ENCODE assay signal across 8 mouse cellular contexts in genomic region chr9:122085055-122085454, GRCm38 (mm10). TPM values are rescaled to one million over a fixed set of nuclear protein-coding genes. Genes with fewer than 3 reads are reported as not detected.
A peak's percentile ranks its signal among the peaks of the same experiment; 100 is the strongest.
DNase-seq lines count a peak whose midpoint lies in the region; ATAC-seq and TF ChIP-seq lines count a peak whose summit lies in the region.

No protein-coding gene starts in this region.

- DNase-seq in embryonic facial prominence, embryonic 10.5 days (ENCODE audit: low spot score): no peak
- peak; percentile 17 for DNase-seq in testis, postnatal 14 days (ENCODE audit: low spot score)
- DNase-seq in testis, postnatal 10 days (ENCODE audit: low spot score): no peak
- DNase-seq in kidney, postnatal 0 days (ENCODE audit: low spot score): peak; percentile 76
- DNase-seq in ovary, postnatal 14 days (ENCODE audit: low spot score): peak; percentile 21
- DNase-seq in left cerebral cortex, adult 18-20 months (ENCODE audit: low spot score in 2 of 2): no peak
- DNase-seq in spleen, postnatal 10 days (ENCODE audit: low spot score in 2 of 2): no peak

- no peaks in the 10 kb centered on the region for H3K4me1 ChIP-seq in embryonic facial prominence, embryonic 12.5 days
- H3K4me1 ChIP-seq in embryonic facial prominence, embryonic 10.5 days: peaks cover 6% of the 10 kb centered on the region
- peaks cover 13% of the 10 kb centered on the region for H3K4me1 ChIP-seq in kidney, postnatal 0 days (replicated peaks; ENCODE audit: insufficient read depth, low read length)

- H3K27me3 ChIP-seq in embryonic facial prominence, embryonic 12.5 days: no peaks in the 10 kb centered on the region
- H3K27me3 ChIP-seq in embryonic facial prominence, embryonic 10.5 days (replicated peaks; ENCODE audit: low read depth, poor library complexity, severe bottlenecking): no peaks in the 10 kb centered on the region
- no peaks in the 10 kb centered on the region for H3K27me3 ChIP-seq in kidney, postnatal 0 days (ENCODE audit: insufficient read depth, low read length)

- no peak overlapping the region for H3K4me3 ChIP-seq in embryonic facial prominence, embryonic 12.5 days
- H3K4me3 ChIP-seq in embryonic facial prominence, embryonic 10.5 days: no peak overlapping the region
- H3K4me3 ChIP-seq in kidney, postnatal 0 days (replicated peaks; ENCODE audit: low read depth, low read length): no peak overlapping the region

- TF ChIP-seq CTCF in kidney, postnatal 0 days (IDR thresholded peaks at IDR 0.05; ENCODE audit: low read depth): no peak

- no peaks in the 10 kb centered on the region for H3K36me3 ChIP-seq in embryonic facial prominence, embryonic 12.5 days
- no peaks in the 10 kb centered on the region for H3K36me3 ChIP-seq in embryonic facial prominence, embryonic 10.5 days (replicated peaks)
- no peaks in the 10 kb centered on the region for H3K36me3 ChIP-seq in kidney, postnatal 0 days (ENCODE audit: insufficient read depth, low read length)

- no peaks in the 10 kb centered on the region for H3K9me3 ChIP-seq in embryonic facial prominence, embryonic 12.5 days
- no peaks in the 10 kb centered on the region for H3K9me3 ChIP-seq in embryonic facial prominence, embryonic 10.5 days
- H3K9me3 ChIP-seq in kidney, postnatal 0 days (replicated peaks; ENCODE audit: low read length): no peaks in the 10 kb centered on the region

- WGBS in embryonic facial prominence, embryonic 12.5 days: 42% methylated on average over 6 of the region's 6 CpGs
- WGBS in embryonic facial prominence, embryonic 10.5 days: 55% methylated on average over 6 of the region's 6 CpGs
- 9% methylated on average over 6 of the region's 6 CpGs for WGBS in kidney, postnatal 0 days

- no peak overlapping the region for H3K4me2 ChIP-seq in embryonic facial prominence, embryonic 12.5 days (replicated peaks)
- H3K4me2 ChIP-seq in kidney, postnatal 0 days (ENCODE audit: low read length): no peak overlapping the region

- H3K9ac ChIP-seq in embryonic facial prominence, embryonic 12.5 days: no peak overlapping the region
- H3K9ac ChIP-seq in kidney, postnatal 0 days (ENCODE audit: low read depth, low read length): no peak overlapping the region

- no peak for ATAC-seq in embryonic facial prominence, embryonic 12.5 days (ENCODE audit: insufficient number of reproducible peaks, insufficient read depth, low FRiP score, low TSS enrichment)
- no peak for ATAC-seq in kidney, postnatal 0 days (replicated peaks; ENCODE audit: low FRiP score, low read depth)

- 0 out of 2 replicates have a peak overlapping the region, but pooled peaks have one; percentile 12 for H3K27ac ChIP-seq in embryonic facial prominence, embryonic 12.5 days
- no peak overlapping the region for H3K27ac ChIP-seq in embryonic facial prominence, embryonic 10.5 days (replicated peaks)
- H3K27ac ChIP-seq in kidney, postnatal 0 days: peak overlapping the region; percentile 81

RNA-seq across cellular contexts. Expression of gene Snrk, which starts 32.0 kb away (rescaled TPM):
- 53.0 and 57.6 TPM in 2 replicates for polyA plus RNA-seq in embryonic facial prominence, embryonic 12.5 days (2016; fragmentation: Nextera tagmentation; extraction: Ambion mirVana)
- polyA plus RNA-seq in embryonic facial prominence, embryonic 10.5 days (2016; fragmentation: Nextera tagmentation; extraction: Ambion mirVana): 33.2 and 34.8 TPM in 2 replicates
- 51.3 and 51.6 TPM in 2 replicates for polyA plus RNA-seq in kidney, postnatal 0 days (2015; fragmentation: Nextera tagmentation; extraction: Ambion mirVana)
- 100 to 1,000 TPM; 120 to 122 TPM for total RNA-seq in left cerebral cortex, adult 18-20 months (2021)

Comparison
In these comparisons a context has a peak if more than half of its experiments do, and no peak if none do; other contexts are left out.
1. DNase-seq: peak in testis, postnatal 14 days (single experiment), kidney, postnatal 0 days (single experiment) and ovary, postnatal 14 days (single experiment); none in embryonic facial prominence, embryonic 10.5 days (single experiment), testis, postnatal 10 days (single experiment), left cerebral cortex, adult 18-20 months (0 of 2) and spleen, postnatal 10 days (0 of 2).